ENCODE assay signal across 25 mouse cellular contexts in genomic region chr13:47030376-47031107, GRCm38 (mm10). TPM values are rescaled to one million over a fixed set of nuclear protein-coding genes. Genes with fewer than 3 reads are reported as not detected.
DNase-seq lines count a peak whose midpoint lies in the region; ATAC-seq and TF ChIP-seq lines count a peak whose summit lies in the region.
"Had no signal": no experiment of that assay in that cellular context is flagged by ENCODE, and none has a peak within 500 bp of the region (broad histone marks: within the 10 kb centered on the region; RNA-seq: fewer than 3 reads in every experiment).

No protein-coding gene starts in this region.

- TF ChIP-seq POLR2A in kidney, adult 2 months (IDR thresholded peaks at IDR 0.05; ENCODE audit: low read depth, low read length): no peak

- peak; percentile 70 for DNase-seq in kidney, adult 11 months
- peak; percentile 55 for DNase-seq in CD4-positive, CD25-positive, alpha-beta regulatory T cell, adult 2 months (ENCODE audit: low read depth, low spot score)
- peak; percentile 83 for DNase-seq in kidney, adult 2 months
- peak; percentile 57 for DNase-seq in kidney, postnatal 14 days
- no peak for DNase-seq in embryo, embryonic 9.5 days (ENCODE audit: extremely low spot score)
- no peak for DNase-seq in hindbrain, embryonic 10.5 days (ENCODE audit: low spot score)
- DNase-seq: adrenal gland, postnatal 25 days; cerebellum, adult 9-10 months; gastrocnemius, postnatal 36 days; heart, postnatal 4 days; retina, postnatal 1 day; right cerebral cortex, postnatal 25 days; spleen, adult 18-20 months had no signal

- no peak for ATAC-seq in kidney, embryonic 15.5 days (replicated peaks; ENCODE audit: low FRiP score)
- ATAC-seq: intestine, embryonic 16.5 days; lung, postnatal 0 days; midbrain, embryonic 16.5 days had no signal

- no peaks in the 10 kb centered on the region for H3K4me1 ChIP-seq in kidney, embryonic 15.5 days
- H3K4me1 ChIP-seq in kidney, adult 2 months (ENCODE audit: control insufficient read depth, insufficient read depth, low read length): peaks cover 10% of the 10 kb centered on the region; the same call in 1 of the 2 replicates
- no peaks in the 10 kb centered on the region for H3K4me1 ChIP-seq in hindbrain, embryonic 10.5 days (replicated peaks)
- H3K4me1 ChIP-seq: forebrain, embryonic 10.5 days; heart, embryonic 15.5 days; hindbrain, embryonic 15.5 days; limb, embryonic 12.5 days; midbrain, embryonic 10.5 days; neural tube, embryonic 13.5 days had no signal

- 81% methylated on average over 17 of the region's 17 CpGs for WGBS in kidney, embryonic 15.5 days
- 66% methylated on average over 17 of the region's 17 CpGs for WGBS in kidney, adult 2 months
- WGBS in hindbrain, embryonic 10.5 days: 90% methylated on average over 17 of the region's 17 CpGs

- no peak overlapping the region for H3K27ac ChIP-seq in kidney, embryonic 15.5 days
- peak overlapping the region; percentile 34; the same call in 1 of the 2 replicates for H3K27ac ChIP-seq in kidney, adult 2 months (ENCODE audit: insufficient read depth, low read depth, low read length)
- H3K27ac ChIP-seq in hindbrain, embryonic 10.5 days: no peak overlapping the region
- H3K27ac ChIP-seq: forebrain, embryonic 10.5 days; heart, embryonic 15.5 days; hindbrain, embryonic 15.5 days; limb, embryonic 12.5 days; liver, embryonic 15.5 days; midbrain, embryonic 10.5 days; neural tube, embryonic 13.5 days had no signal

- no peaks in the 10 kb centered on the region; the same call in 1 of the 2 replicates for H3K36me3 ChIP-seq in kidney, embryonic 15.5 days
- H3K36me3 ChIP-seq in kidney, adult 2 months (ENCODE audit: control insufficient read depth, insufficient read depth, low read length): peaks cover 2% of the 10 kb centered on the region; the same call in 1 of the 2 replicates
- H3K36me3 ChIP-seq in hindbrain, embryonic 10.5 days: peaks cover 34% of the 10 kb centered on the region
- H3K36me3 ChIP-seq: heart, embryonic 15.5 days; liver, embryonic 15.5 days had no signal

- no peak overlapping the region for H3K9ac ChIP-seq in kidney, embryonic 15.5 days
- H3K9ac ChIP-seq: heart, embryonic 15.5 days; hindbrain, embryonic 15.5 days; limb, embryonic 12.5 days; liver, embryonic 15.5 days; neural tube, embryonic 13.5 days had no signal

- H3K9me3 ChIP-seq in kidney, embryonic 15.5 days (replicated peaks): no peaks in the 10 kb centered on the region
- no peaks in the 10 kb centered on the region for H3K9me3 ChIP-seq in hindbrain, embryonic 10.5 days
- H3K9me3 ChIP-seq: forebrain, embryonic 10.5 days; heart, embryonic 15.5 days; hindbrain, embryonic 15.5 days; limb, embryonic 12.5 days; liver, embryonic 15.5 days; midbrain, embryonic 10.5 days; neural tube, embryonic 13.5 days had no signal

- H3K4me3 ChIP-seq in kidney, embryonic 15.5 days (replicated peaks): no peak overlapping the region
- H3K4me3 ChIP-seq in kidney, adult 2 months (ENCODE audit: insufficient read depth, low read depth, low read length): no peak overlapping the region
- no peak overlapping the region for H3K4me3 ChIP-seq in hindbrain, embryonic 10.5 days
- H3K4me3 ChIP-seq: forebrain, embryonic 10.5 days; heart, embryonic 15.5 days; hindbrain, embryonic 15.5 days; limb, embryonic 12.5 days; liver, embryonic 15.5 days; midbrain, embryonic 10.5 days; myocyte; neural tube, embryonic 13.5 days had no signal

- no peak overlapping the region for H3K4me2 ChIP-seq in kidney, embryonic 15.5 days
- H3K4me2 ChIP-seq: heart, embryonic 15.5 days; hindbrain, embryonic 15.5 days; limb, embryonic 12.5 days; liver, embryonic 15.5 days; neural tube, embryonic 13.5 days had no signal

- TF ChIP-seq CTCF in kidney, adult 2 months (conservative IDR thresholded peaks at IDR 0.05; ENCODE audit: insufficient read depth, insufficient read length, low read depth, low read length): no peak

- H3K27me3 ChIP-seq in kidney, embryonic 15.5 days: no peaks in the 10 kb centered on the region
- no peaks in the 10 kb centered on the region for H3K27me3 ChIP-seq in kidney, adult 2 months (replicated peaks; ENCODE audit: control insufficient read depth, insufficient read depth, low read length)
- H3K27me3 ChIP-seq in hindbrain, embryonic 10.5 days (ENCODE audit: insufficient read depth, poor library complexity, severe bottlenecking): no peaks in the 10 kb centered on the region
- H3K27me3 ChIP-seq: heart, embryonic 15.5 days; hindbrain, embryonic 15.5 days; limb, embryonic 12.5 days; liver, embryonic 15.5 days; neural tube, embryonic 13.5 days had no signal

RNA-seq across cellular contexts. Expression of gene Kdm1b, which starts 12.8 kb away (rescaled TPM):
- polyA plus RNA-seq in kidney, embryonic 15.5 days (2015; fragmentation: Nextera tagmentation; extraction: Ambion mirVana): 11.7 and 11.8 TPM in 2 replicates
- polyA plus RNA-seq in kidney, adult 2 months (2012; rRNA removed): 11.4 and 13.7 TPM in 2 replicates
- 15.2 and 16.3 TPM in 2 replicates for polyA plus RNA-seq in hindbrain, embryonic 10.5 days (2016; fragmentation: Nextera tagmentation; extraction: Ambion mirVana)

RNA-seq across cellular contexts. Expression of gene Tpmt, which starts 14.0 kb away (rescaled TPM):
- 29.1 and 31.7 TPM in 2 replicates for polyA plus RNA-seq in kidney, embryonic 15.5 days (2015; fragmentation: Nextera tagmentation; extraction: Ambion mirVana)
- 52.6 and 55.0 TPM in 2 replicates for polyA plus RNA-seq in kidney, adult 2 months (2012; rRNA removed)
- 36.1 and 40.9 TPM in 2 replicates for polyA plus RNA-seq in hindbrain, embryonic 10.5 days (2016; fragmentation: Nextera tagmentation; extraction: Ambion mirVana)

RNA-seq across cellular contexts. Expression of gene Nhlrc1, which starts 15.9 kb away (rescaled TPM):
- polyA plus RNA-seq in kidney, embryonic 15.5 days (2015; fragmentation: Nextera tagmentation; extraction: Ambion mirVana): 3.5 and 3.6 TPM in 2 replicates
- polyA plus RNA-seq in kidney, adult 2 months (2012; rRNA removed): 2.5 and 2.6 TPM in 2 replicates
- polyA plus RNA-seq in hindbrain, embryonic 10.5 days (2016; fragmentation: Nextera tagmentation; extraction: Ambion mirVana): 3.4 and 5.4 TPM in 2 replicates

Comparison
In these comparisons a context has a peak if more than half of its experiments do, and no peak if none do; other contexts are left out.
1. DNase-seq: peak in kidney, adult 11 months (single experiment), CD4-positive, CD25-positive, alpha-beta regulatory T cell, adult 2 months (single experiment), kidney, adult 2 months (single experiment) and kidney, postnatal 14 days (single experiment); none in embryo, embryonic 9.5 days (single experiment) and hindbrain, embryonic 10.5 days (single experiment).